Mouse (Mus musculus): ENCODE results near the gene Gm14393.
"Not testable (repeated sequence)": the region's sequence is repeated elsewhere in the genome, so short reads cannot be mapped to it uniquely, and the experiment has no call there.

Gene Gm14393

GRCm38 (mm10) chr2:175067681-175068261 is at the start of gene Gm14393:
Gm14393 (minus strand) TSS chr2:175067781.
- not testable (repeated sequence) for DNase-seq (ENCODE audit: low read depth in 1 of 2, low spot score in 2 of 2)

- not testable (repeated sequence) for DNase-seq (ENCODE audit: low read depth in 1 of 2, low spot score in 2 of 2)
Observed at GRCm38 (mm10) chr2:175044268-175044667, 23.3 kb downstream of the Gm14393 start.

Data from monocyte, adult 2 months (primary cell).